Mouse (Mus musculus): ENCODE results near the gene Pfkfb3. TPM values are rescaled to one million over a fixed set of nuclear protein-coding genes. Genes with fewer than 3 reads are reported as not detected.

Gene Pfkfb3
- total RNA-seq, 4 experiments from 2014 or later = 28.1 to 40.4 (median 30.9) TPM

DNA sequence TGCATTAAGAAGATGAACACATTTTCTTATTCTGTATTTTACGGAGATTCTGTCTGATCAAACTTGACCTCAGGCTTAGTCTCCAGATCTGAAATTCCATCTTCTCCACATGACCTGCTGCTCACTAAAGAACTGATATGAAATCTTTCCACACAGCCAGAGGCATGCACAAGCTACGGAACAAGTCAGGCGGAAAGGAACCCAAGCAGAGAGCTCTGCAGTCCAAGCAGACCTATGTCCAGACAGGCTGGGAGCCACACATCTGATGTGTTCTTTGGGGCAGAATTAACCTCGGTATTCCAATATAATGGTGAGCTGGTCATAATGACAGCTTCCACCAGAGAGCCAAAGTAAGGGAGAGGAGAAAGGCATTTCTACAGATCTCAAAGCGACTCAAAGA lies 120.5 kb downstream of the Pfkfb3 start:
- DNase-seq (ENCODE audit: low spot score in 2 of 2) = no peak

DNA sequence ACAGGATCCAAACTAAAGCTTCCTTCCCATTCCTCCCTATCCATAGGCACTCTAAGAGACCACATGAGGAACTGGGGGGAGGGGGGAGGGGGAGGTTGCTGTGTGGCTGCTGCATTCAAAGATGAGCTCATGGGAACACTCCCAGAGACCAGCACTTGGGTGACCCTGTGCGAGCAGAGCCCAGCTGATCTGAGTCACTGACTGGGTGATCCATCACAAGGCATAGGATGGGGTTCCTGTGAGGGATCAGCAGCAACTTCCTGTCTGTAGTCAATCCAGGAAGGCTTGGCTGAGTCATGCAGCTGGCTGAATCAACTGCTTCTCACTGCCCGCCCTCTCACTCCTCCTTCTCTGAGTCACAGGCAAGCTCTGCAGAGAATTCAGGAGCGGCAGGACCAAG lies 124.3 kb downstream of the Pfkfb3 start:
- peak; percentile 37 to 91 for DNase-seq (ENCODE audit: low spot score in 2 of 2)

DNA sequence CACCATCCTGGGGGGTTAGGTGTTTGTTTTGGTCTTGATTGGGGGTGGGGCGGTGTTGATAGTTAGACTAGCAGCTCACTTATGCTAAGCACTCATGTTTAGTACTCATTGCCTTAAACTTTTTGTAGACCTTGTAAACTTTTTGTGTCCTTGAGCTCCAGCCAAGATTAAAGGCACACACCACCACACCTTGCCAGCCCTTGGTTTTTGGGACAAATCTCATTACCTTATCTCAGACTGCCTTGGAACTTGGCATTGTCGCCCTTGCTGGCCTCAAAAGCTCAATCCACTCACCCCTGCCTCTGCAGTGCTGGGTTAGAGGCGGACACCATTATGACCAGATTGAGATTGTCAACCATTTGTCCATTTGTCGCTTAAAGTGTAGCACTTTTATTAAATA lies 125.3 kb downstream of the Pfkfb3 start:
- DNase-seq (ENCODE audit: low spot score in 2 of 2) = no peak

DNA sequence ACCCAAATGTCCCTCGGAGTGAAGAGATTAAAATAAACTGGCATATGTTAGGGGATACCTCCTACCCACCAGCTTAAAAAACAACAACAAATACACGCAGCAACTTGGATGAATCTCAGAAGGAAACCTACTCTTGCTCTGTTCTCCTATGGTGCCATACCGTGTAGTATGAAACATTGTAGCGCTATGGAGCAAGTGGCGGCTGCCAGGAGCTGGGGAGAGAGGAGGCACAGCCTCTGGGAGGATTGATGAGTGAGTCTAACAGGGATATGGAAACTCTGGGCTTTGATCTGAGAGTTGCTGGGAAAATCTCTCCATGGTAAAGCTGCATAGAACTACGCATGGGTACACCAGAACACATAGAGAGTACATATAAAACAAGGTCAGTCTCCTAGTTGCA lies 126.3 kb downstream of the Pfkfb3 start:
- DNase-seq (ENCODE audit: low spot score in 2 of 2) = no peak

DNA sequence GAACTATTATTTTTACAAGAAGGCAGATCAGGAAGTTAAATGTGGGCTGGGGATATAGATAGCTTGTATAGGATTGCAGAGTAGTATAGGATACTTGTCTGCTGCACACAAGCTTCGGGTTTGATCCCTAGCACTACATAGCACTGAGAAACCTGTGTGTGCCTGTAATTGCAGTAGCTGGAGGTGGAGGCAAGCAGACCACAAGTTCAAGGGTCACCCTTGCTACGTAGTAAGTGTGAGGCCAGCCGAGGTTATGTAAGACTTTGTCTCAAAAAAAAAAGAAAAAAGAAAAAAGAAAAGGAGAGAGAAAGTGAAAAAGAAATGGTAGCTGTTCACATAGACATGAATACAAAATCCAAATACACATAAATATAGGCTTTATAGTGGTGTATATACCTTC lies 127.5 kb downstream of the Pfkfb3 start:
- DNase-seq (ENCODE audit: low spot score in 2 of 2) = no peak

DNA sequence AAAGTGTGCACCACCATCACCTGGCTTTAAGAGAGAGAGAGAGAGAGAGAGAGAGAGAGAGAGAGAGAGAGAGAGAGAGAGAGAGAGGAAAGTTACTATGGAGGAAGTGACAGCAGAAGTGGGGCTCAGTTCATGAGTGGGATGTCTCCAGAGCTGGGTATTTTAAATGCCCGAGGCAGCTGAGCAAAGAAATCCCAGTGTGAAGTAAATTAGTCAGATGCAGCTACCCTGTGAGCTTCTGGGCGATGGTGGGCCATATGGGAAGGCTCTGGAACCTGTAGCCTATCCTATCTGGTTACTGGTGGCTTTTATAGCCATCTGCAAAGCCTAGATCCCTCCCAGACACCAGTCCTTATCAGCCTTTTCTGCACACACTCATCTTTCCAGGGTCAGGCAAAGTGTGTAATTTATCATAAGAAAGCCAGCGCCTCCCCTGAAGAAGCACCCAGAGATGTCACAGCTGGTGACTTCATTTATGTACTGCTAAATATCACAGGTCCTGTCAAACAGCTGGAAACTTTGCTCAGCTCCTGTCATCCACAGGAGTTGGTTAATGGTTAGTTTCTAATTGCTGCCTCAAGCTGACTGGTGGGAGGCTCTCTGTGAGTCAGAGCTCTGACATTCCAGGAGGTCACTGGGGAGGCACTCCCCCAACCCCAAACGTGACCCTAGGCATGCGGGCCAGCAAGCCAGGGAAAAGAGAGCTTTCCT lies 128.3 kb downstream of the Pfkfb3 start:
- DNase-seq (ENCODE audit: low spot score in 2 of 2) = peak in 1 of 2 experiments; percentile 18

DNA sequence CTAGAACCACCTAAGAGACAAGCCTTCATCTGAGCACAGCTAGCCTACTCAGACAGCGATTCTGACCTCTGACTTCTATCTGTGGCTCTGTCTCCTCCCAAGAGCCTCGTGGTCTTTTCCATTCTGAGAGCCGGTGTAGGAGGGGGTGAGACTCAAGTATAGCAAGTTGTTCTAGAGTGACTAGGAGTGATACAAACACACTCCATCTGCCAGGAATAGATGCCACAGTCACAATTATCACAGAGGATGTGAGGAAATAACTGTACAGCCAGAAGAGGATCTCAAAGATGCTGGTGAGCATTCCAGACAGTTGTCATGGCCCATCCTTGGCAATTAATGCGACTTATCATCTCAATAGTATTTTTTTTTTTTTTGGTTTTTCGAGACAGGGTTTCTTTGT lies 129.6 kb downstream of the Pfkfb3 start:
- DNase-seq (ENCODE audit: low spot score in 2 of 2) = no peak

DNA sequence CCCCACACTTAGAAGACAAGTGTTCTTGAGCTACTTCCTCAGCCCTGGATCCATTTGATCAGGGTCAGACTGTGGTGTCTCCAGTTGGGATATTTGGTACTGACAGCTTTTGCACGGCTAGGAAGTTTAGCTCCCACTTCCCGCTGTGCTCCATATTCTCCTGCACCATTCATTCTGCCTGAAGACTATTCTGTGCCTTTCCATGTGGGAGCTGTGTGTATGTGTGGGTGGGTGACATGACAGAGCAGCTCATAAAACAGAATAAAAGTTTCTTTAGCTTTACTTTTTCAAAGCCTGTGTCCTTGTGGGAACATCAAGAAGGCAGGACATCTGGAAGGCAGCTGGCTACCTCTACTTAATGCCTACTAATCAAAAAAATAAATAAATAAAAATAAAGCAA lies 130.5 kb downstream of the Pfkfb3 start:
- peak in 1 of 2 experiments; percentile 60 for DNase-seq (ENCODE audit: low spot score in 2 of 2)

DNA sequence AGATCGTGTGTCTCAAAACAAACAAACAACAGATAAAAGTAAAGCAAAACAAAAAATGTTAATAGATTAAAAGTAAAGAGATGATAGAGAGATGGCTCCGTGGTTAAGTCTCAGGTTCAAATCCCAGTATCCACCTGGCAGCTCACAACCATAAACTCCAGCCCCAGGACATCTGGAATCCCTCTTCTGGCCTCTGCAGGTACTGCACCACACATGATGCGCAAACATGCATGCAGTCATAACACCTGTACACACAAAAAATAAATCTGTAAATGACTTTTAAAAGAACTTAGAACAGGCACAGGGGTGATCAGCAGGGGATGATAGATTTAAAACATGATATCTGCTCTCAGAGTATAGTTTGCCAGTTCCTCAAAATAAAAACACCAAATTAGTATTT lies 131.5 kb downstream of the Pfkfb3 start:
- DNase-seq (ENCODE audit: low spot score in 2 of 2) = no peak

Other genes starting within 250 kb of the Pfkfb3 start
- gene Rbm17, start 50.1 kb upstream of the Pfkfb3 start, total RNA-seq (2022) = 10 to 100 TPM; 80.0 to 96.6 (median 86.5) TPM
- gene Gm17490, start 72.2 kb upstream of the Pfkfb3 start, total RNA-seq (2022) = not detected
- under 1 TPM in 3 of 4 experiments, not detected in 1; 0.11 to 0.26 (median 0.18) TPM for gene Il2ra, start 88.7 kb upstream of the Pfkfb3 start, total RNA-seq (2022)
- 10 to 100 TPM in 2 of 4 experiments, 1 to 10 TPM in 2; 8.3 to 13.7 (median 11.3) TPM for gene Il15ra, start 151.2 kb upstream of the Pfkfb3 start, total RNA-seq (2022)
- 100 to 1,000 TPM in 3 of 4 experiments, 10 to 100 TPM in 1; 98.2 to 122 (median 107) TPM for gene Fbh1, start 223.5 kb upstream of the Pfkfb3 start, total RNA-seq (2022)
- 10 to 100 TPM; 59.7 to 75.5 (median 63.2) TPM for gene Ankrd16, start 223.8 kb upstream of the Pfkfb3 start, total RNA-seq (2022)

All from left cerebral cortex, adult 8-10 months (tissue).